ENCODE assay signal across 10 mouse cellular contexts in genomic region chr5:119053738-119054137, GRCm38 (mm10).
A peak's percentile ranks its signal among the peaks of the same experiment; 100 is the strongest.
DNase-seq lines count a peak whose midpoint lies in the region; ATAC-seq and TF ChIP-seq lines count a peak whose summit lies in the region.
"Had no signal": no experiment of that assay in that cellular context is flagged by ENCODE, and none has a peak within 500 bp of the region (broad histone marks: within the 10 kb centered on the region; RNA-seq: fewer than 3 reads in every experiment).

No protein-coding gene starts in this region.

- ATAC-seq in kidney, embryonic 16.5 days (ENCODE audit: low FRiP score, low TSS enrichment): no peak
- ATAC-seq in liver, postnatal 0 days: no peak

- H3K27ac ChIP-seq in kidney, embryonic 16.5 days (ENCODE audit: low read length): no peak overlapping the region
- H3K27ac ChIP-seq in ES-Bruce4 (ENCODE audit: insufficient read depth, low read length): no peak overlapping the region
- no peak overlapping the region for H3K27ac ChIP-seq in liver, postnatal 0 days (ENCODE audit: low read depth)
- H3K27ac ChIP-seq: limb, embryonic 12.5 days had no signal

- no peak overlapping the region for H3K9ac ChIP-seq in kidney, embryonic 16.5 days (replicated peaks; ENCODE audit: low read length)
- H3K9ac ChIP-seq in ES-Bruce4 (ENCODE audit: low read depth, poor library complexity, severe bottlenecking): no peak overlapping the region
- no peak overlapping the region for H3K9ac ChIP-seq in liver, postnatal 0 days (replicated peaks)
- H3K9ac ChIP-seq: limb, embryonic 12.5 days had no signal

- no peak for TF ChIP-seq POLR2A in ES-Bruce4 (IDR thresholded peaks at IDR 0.05; ENCODE audit: insufficient read depth, low read length)

- H3K4me1 ChIP-seq in kidney, embryonic 16.5 days (ENCODE audit: insufficient read depth, low read length): peaks cover 11% of the 10 kb centered on the region
- peaks cover 3% of the 10 kb centered on the region for H3K4me1 ChIP-seq in ES-Bruce4 (ENCODE audit: control insufficient read depth, insufficient read depth, low read length)
- H3K4me1 ChIP-seq in liver, postnatal 0 days (ENCODE audit: insufficient read depth): no peaks in the 10 kb centered on the region

- no peaks in the 10 kb centered on the region for H3K36me3 ChIP-seq in kidney, embryonic 16.5 days (ENCODE audit: insufficient read depth, low read length)
- no peaks in the 10 kb centered on the region for H3K36me3 ChIP-seq in ES-Bruce4 (ENCODE audit: control insufficient read depth, insufficient read depth, low read length, poor library complexity, severe bottlenecking)
- H3K36me3 ChIP-seq in liver, postnatal 0 days (replicated peaks; ENCODE audit: insufficient read depth, low read length): no peaks in the 10 kb centered on the region
- H3K36me3 ChIP-seq: limb, embryonic 12.5 days had no signal

- TF ChIP-seq CTCF in ES-Bruce4 (IDR thresholded peaks at IDR 0.05; ENCODE audit: low read depth, low read length): peak; percentile 48
- peak; percentile 34 for TF ChIP-seq CTCF in liver, postnatal 0 days (IDR thresholded peaks at IDR 0.05; ENCODE audit: low read depth)

- 0 out of 2 replicates have a peak, but pooled peaks cover 2% of the 10 kb centered on the region for H3K27me3 ChIP-seq in kidney, embryonic 16.5 days (ENCODE audit: insufficient read depth, low read length)
- H3K27me3 ChIP-seq in ES-Bruce4 (ENCODE audit: control insufficient read depth, insufficient read depth, low read length, poor library complexity, severe bottlenecking): peaks cover 4% of the 10 kb centered on the region; the same call in 1 of the 2 replicates
- no peaks in the 10 kb centered on the region for H3K27me3 ChIP-seq in liver, postnatal 0 days (ENCODE audit: insufficient read depth, low read length)

- H3K9me3 ChIP-seq in kidney, embryonic 16.5 days (ENCODE audit: low read length): no peaks in the 10 kb centered on the region
- no peaks in the 10 kb centered on the region for H3K9me3 ChIP-seq in ES-Bruce4 (replicated peaks; ENCODE audit: control insufficient read depth, insufficient read depth, low read length, poor library complexity, severe bottlenecking)
- no peaks in the 10 kb centered on the region for H3K9me3 ChIP-seq in liver, postnatal 0 days (ENCODE audit: low read length)
- H3K9me3 ChIP-seq: limb, embryonic 12.5 days had no signal

- H3K4me2 ChIP-seq in kidney, embryonic 16.5 days (replicated peaks; ENCODE audit: low read depth, low read length): no peak overlapping the region
- no peak overlapping the region for H3K4me2 ChIP-seq in liver, postnatal 0 days (ENCODE audit: low read depth, low read length)
- H3K4me2 ChIP-seq: limb, embryonic 12.5 days had no signal

- peak; percentile 13 to 16 for DNase-seq in adrenal gland, postnatal 36 days
- no peak for DNase-seq in adrenal gland, postnatal 25 days
- DNase-seq in kidney, postnatal 10 days: peak; percentile 28
- no peak for DNase-seq in liver, postnatal 0 days
- DNase-seq in ovary, postnatal 14 days (ENCODE audit: low spot score): no peak
- no peak for DNase-seq in left cerebral cortex, adult 8-10 months (ENCODE audit: low spot score in 2 of 2)
- DNase-seq: kidney, adult 8-10 months had no signal

- no peak for TF ChIP-seq EP300 in ES-Bruce4 (IDR thresholded peaks at IDR 0.05; ENCODE audit: insufficient read depth, low read depth, low read length)
- TF ChIP-seq EP300 in liver, postnatal 0 days (IDR thresholded peaks at IDR 0.05; ENCODE audit: low read depth): no peak

- 92% methylated on average over 8 of the region's 8 CpGs for WGBS in kidney, embryonic 16.5 days
- WGBS in liver, postnatal 0 days (ENCODE audit: insufficient replicate concordance): 74% methylated on average over 8 of the region's 8 CpGs

- H3K4me3 ChIP-seq in kidney, embryonic 16.5 days (ENCODE audit: low read length): no peak overlapping the region
- H3K4me3 ChIP-seq in ES-Bruce4 (ENCODE audit: low read depth, low read length): no peak overlapping the region
- no peak overlapping the region for H3K4me3 ChIP-seq in liver, postnatal 0 days (ENCODE audit: low read depth, low read length)
- H3K4me3 ChIP-seq: limb, embryonic 12.5 days had no signal

Comparison
In these comparisons a context has a peak if more than half of its experiments do, and no peak if none do; other contexts are left out.
1. DNase-seq: peak in adrenal gland, postnatal 36 days (2 of 2) and kidney, postnatal 10 days (single experiment); none in adrenal gland, postnatal 25 days (single experiment), liver, postnatal 0 days (single experiment), ovary, postnatal 14 days (single experiment) and left cerebral cortex, adult 8-10 months (0 of 2).